14 mouse cellular contexts compared by ENCODE assay signal in the genomic region with DNA sequence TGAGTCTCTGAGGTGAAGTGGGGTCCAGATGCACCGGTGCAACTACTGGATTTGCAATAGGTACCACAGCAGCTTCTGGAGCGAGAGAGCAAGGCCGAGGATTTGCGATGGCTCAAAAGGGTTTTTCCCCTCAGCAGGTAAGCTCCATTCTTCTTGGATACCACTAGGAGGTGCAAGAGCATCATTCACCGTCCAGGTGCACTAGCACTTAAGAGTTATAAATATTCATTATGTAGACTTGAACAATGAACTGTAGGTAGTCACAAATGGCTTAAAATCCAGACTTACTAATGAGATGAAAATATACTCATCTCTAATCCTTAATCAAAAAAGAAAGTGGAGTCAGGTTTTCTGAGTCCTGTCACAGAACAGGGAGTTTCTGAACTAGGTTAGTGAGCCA. TPM values are rescaled to one million over a fixed set of nuclear protein-coding genes. Genes with fewer than 3 reads are reported as not detected.
DNase-seq lines count a peak whose midpoint lies in the region; ATAC-seq and TF ChIP-seq lines count a peak whose summit lies in the region.
"Had no signal": no experiment of that assay in that cellular context is flagged by ENCODE, and none has a peak within 500 bp of the region (broad histone marks: within the 10 kb centered on the region; RNA-seq: fewer than 3 reads in every experiment).

No protein-coding gene starts in this region.

- H3K9me3 ChIP-seq in hindbrain, postnatal 0 days (ENCODE audit: low read length), result no peaks in the 10 kb centered on the region
- H3K9me3 ChIP-seq in hindbrain, embryonic 16.5 days (ENCODE audit: control insufficient read depth, low read length), result no peaks in the 10 kb centered on the region
- H3K9me3 ChIP-seq in midbrain, embryonic 14.5 days (ENCODE audit: control insufficient read depth, low read length), result no peaks in the 10 kb centered on the region
- H3K9me3 ChIP-seq in midbrain, embryonic 13.5 days, result no peaks in the 10 kb centered on the region
- no peaks in the 10 kb centered on the region for H3K9me3 ChIP-seq in stomach, postnatal 0 days (ENCODE audit: control insufficient read depth, low read length)
- H3K9me3 ChIP-seq: embryonic facial prominence, embryonic 12.5 days had no signal

- no peaks in the 10 kb centered on the region for H3K4me1 ChIP-seq in hindbrain, postnatal 0 days (ENCODE audit: insufficient read depth, low read length)
- H3K4me1 ChIP-seq in hindbrain, embryonic 16.5 days (ENCODE audit: control insufficient read depth, insufficient read depth, low read depth, low read length), result no peaks in the 10 kb centered on the region
- no peaks in the 10 kb centered on the region for H3K4me1 ChIP-seq in midbrain, embryonic 14.5 days (ENCODE audit: control insufficient read depth, insufficient read depth, low read length)
- H3K4me1 ChIP-seq in midbrain, embryonic 13.5 days (replicated peaks), result no peaks in the 10 kb centered on the region
- H3K4me1 ChIP-seq in cortical plate, adult 2 months (ENCODE audit: control insufficient read depth, insufficient read depth, low read length), result no peaks in the 10 kb centered on the region
- H3K4me1 ChIP-seq in stomach, postnatal 0 days (replicated peaks; ENCODE audit: control insufficient read depth, insufficient read depth), result no peaks in the 10 kb centered on the region
- H3K4me1 ChIP-seq: embryonic facial prominence, embryonic 12.5 days had no signal

- TF ChIP-seq EP300 in stomach, postnatal 0 days (optimal IDR thresholded peaks at IDR 0.05), result no peak

- peak; percentile 66 for TF ChIP-seq CTCF in hindbrain, postnatal 0 days (IDR thresholded peaks at IDR 0.05; ENCODE audit: low read depth)
- peak; percentile 40; the same call in 1 of the 2 replicates for TF ChIP-seq CTCF in cortical plate, adult 2 months (IDR thresholded peaks at IDR 0.05; ENCODE audit: extremely low read depth, insufficient read depth, low read length)
- TF ChIP-seq CTCF in stomach, postnatal 0 days (IDR thresholded peaks at IDR 0.05; ENCODE audit: low read depth), result peak; percentile 79

- no peak overlapping the region for H3K4me2 ChIP-seq in hindbrain, postnatal 0 days (ENCODE audit: low read depth, low read length)
- H3K4me2 ChIP-seq in hindbrain, embryonic 16.5 days (ENCODE audit: low read length), result no peak overlapping the region
- H3K4me2 ChIP-seq in midbrain, embryonic 14.5 days (ENCODE audit: low read length), result no peak overlapping the region
- no peak overlapping the region for H3K4me2 ChIP-seq in midbrain, embryonic 13.5 days (replicated peaks)
- no peak overlapping the region for H3K4me2 ChIP-seq in stomach, postnatal 0 days (replicated peaks; ENCODE audit: low read depth)
- H3K4me2 ChIP-seq: embryonic facial prominence, embryonic 12.5 days had no signal

- no peaks in the 10 kb centered on the region for H3K27me3 ChIP-seq in hindbrain, postnatal 0 days (ENCODE audit: insufficient read depth, low read length)
- no peaks in the 10 kb centered on the region for H3K27me3 ChIP-seq in hindbrain, embryonic 16.5 days (replicated peaks; ENCODE audit: control insufficient read depth, insufficient read depth, low read length)
- no peaks in the 10 kb centered on the region for H3K27me3 ChIP-seq in midbrain, embryonic 14.5 days (ENCODE audit: control insufficient read depth, insufficient read depth, low read length)
- no peaks in the 10 kb centered on the region for H3K27me3 ChIP-seq in midbrain, embryonic 13.5 days
- H3K27me3 ChIP-seq in stomach, postnatal 0 days (ENCODE audit: control insufficient read depth, insufficient read depth, low read length), result no peaks in the 10 kb centered on the region
- H3K27me3 ChIP-seq: embryonic facial prominence, embryonic 12.5 days had no signal

- 38% methylated on average over 5 of the region's 5 CpGs for WGBS in hindbrain, postnatal 0 days
- WGBS in hindbrain, embryonic 16.5 days, result 31% methylated on average over 5 of the region's 5 CpGs
- WGBS in midbrain, embryonic 14.5 days, result 22% methylated on average over 5 of the region's 5 CpGs
- WGBS in midbrain, embryonic 13.5 days, result 18% methylated on average over 5 of the region's 5 CpGs
- 19% methylated on average over 5 of the region's 5 CpGs for WGBS in stomach, postnatal 0 days

- H3K4me3 ChIP-seq in hindbrain, postnatal 0 days (ENCODE audit: low read length), result no peak overlapping the region
- H3K4me3 ChIP-seq in hindbrain, embryonic 16.5 days (ENCODE audit: low read length), result no peak overlapping the region
- H3K4me3 ChIP-seq in midbrain, embryonic 14.5 days (replicated peaks; ENCODE audit: low read depth, low read length), result no peak overlapping the region
- H3K4me3 ChIP-seq in midbrain, embryonic 13.5 days (replicated peaks), result no peak overlapping the region
- no peak overlapping the region for H3K4me3 ChIP-seq in cortical plate, adult 2 months (ENCODE audit: insufficient read depth, low read length)
- no peak overlapping the region for H3K4me3 ChIP-seq in stomach, postnatal 0 days (ENCODE audit: low read depth, low read length)
- H3K4me3 ChIP-seq: embryonic facial prominence, embryonic 12.5 days had no signal

- no peak overlapping the region for H3K9ac ChIP-seq in hindbrain, postnatal 0 days (replicated peaks; ENCODE audit: low read length)
- no peak overlapping the region for H3K9ac ChIP-seq in hindbrain, embryonic 16.5 days (ENCODE audit: low read depth, low read length)
- no peak overlapping the region for H3K9ac ChIP-seq in midbrain, embryonic 14.5 days (replicated peaks; ENCODE audit: low read length)
- H3K9ac ChIP-seq in midbrain, embryonic 13.5 days (replicated peaks), result no peak overlapping the region
- H3K9ac ChIP-seq in stomach, postnatal 0 days (ENCODE audit: low read length), result no peak overlapping the region
- H3K9ac ChIP-seq: embryonic facial prominence, embryonic 12.5 days had no signal

- peak; percentile 46 for DNase-seq in hindbrain, postnatal 0 days (ENCODE audit: low spot score)
- peak; percentile 33 for DNase-seq in midbrain, embryonic 14.5 days
- peak; percentile 17 for DNase-seq in stomach, postnatal 0 days (ENCODE audit: low spot score)
- DNase-seq in urinary bladder, postnatal 4 days (ENCODE audit: low spot score in 2 of 2), result no peak
- DNase-seq in cerebellum, adult 18-20 months, result no peak
- DNase-seq: gastrocnemius, postnatal 25 days had no signal

- ATAC-seq in hindbrain, postnatal 0 days, result no peak
- no peak for ATAC-seq in hindbrain, embryonic 16.5 days
- no peak for ATAC-seq in midbrain, embryonic 14.5 days (ENCODE audit: low FRiP score, low TSS enrichment)
- no peak for ATAC-seq in midbrain, embryonic 13.5 days
- ATAC-seq in stomach, postnatal 0 days (ENCODE audit: low FRiP score, low TSS enrichment), result no peak
- ATAC-seq: inflammation-experienced regulatory T-cells, adult 6 months had no signal

- H3K27ac ChIP-seq in hindbrain, postnatal 0 days, result no peak overlapping the region
- no peak overlapping the region for H3K27ac ChIP-seq in hindbrain, embryonic 16.5 days (ENCODE audit: low read depth, low read length)
- no peak overlapping the region for H3K27ac ChIP-seq in midbrain, embryonic 14.5 days (replicated peaks; ENCODE audit: low read depth, low read length)
- no peak overlapping the region for H3K27ac ChIP-seq in midbrain, embryonic 13.5 days
- H3K27ac ChIP-seq in cortical plate, adult 2 months (ENCODE audit: insufficient read depth, low read length), result no peak overlapping the region
- H3K27ac ChIP-seq in stomach, postnatal 0 days (replicated peaks), result no peak overlapping the region
- H3K27ac ChIP-seq: embryonic facial prominence, embryonic 12.5 days had no signal

- no peak for TF ChIP-seq POLR2A in cortical plate, adult 2 months (IDR thresholded peaks at IDR 0.05; ENCODE audit: extremely low read depth, insufficient read depth, low read length)

- no peaks in the 10 kb centered on the region for H3K36me3 ChIP-seq in hindbrain, postnatal 0 days (ENCODE audit: insufficient read depth, low read length)
- no peaks in the 10 kb centered on the region for H3K36me3 ChIP-seq in hindbrain, embryonic 16.5 days (ENCODE audit: control insufficient read depth, insufficient read depth, low read length)
- no peaks in the 10 kb centered on the region for H3K36me3 ChIP-seq in midbrain, embryonic 14.5 days (ENCODE audit: control insufficient read depth, insufficient read depth, low read length)
- no peaks in the 10 kb centered on the region for H3K36me3 ChIP-seq in midbrain, embryonic 13.5 days
- no peaks in the 10 kb centered on the region for H3K36me3 ChIP-seq in stomach, postnatal 0 days (ENCODE audit: control insufficient read depth, insufficient read depth, low read length)
- H3K36me3 ChIP-seq: embryonic facial prominence, embryonic 12.5 days had no signal

RNA-seq across cellular contexts. Expression of a gene that starts 8.2 kb away (rescaled TPM):
- not detected in 2 replicates for total RNA-seq in hindbrain, postnatal 0 days (2014; rRNA removed)
- 0.09 and 0.23 TPM in 2 replicates for polyA plus RNA-seq in hindbrain, postnatal 0 days (2015; fragmentation: Nextera tagmentation; extraction: Ambion mirVana)
- polyA plus RNA-seq in hindbrain, embryonic 16.5 days (2015; fragmentation: Nextera tagmentation; extraction: Ambion mirVana), result 0.14 and 0.24 TPM in 2 replicates
- 0.36 TPM in 1 of 2 replicates, not detected in the other for polyA plus RNA-seq in midbrain, embryonic 14.5 days (2014; fragmentation: Nextera tagmentation; extraction: Ambion mirVana)
- polyA plus RNA-seq in midbrain, embryonic 13.5 days (2015; fragmentation: Nextera tagmentation; extraction: Ambion mirVana), result 0.09 TPM in 1 of 2 replicates, not detected in the other
- polyA plus RNA-seq in cortical plate, adult 2 months (2012; rRNA removed), result 0.04 and 0.08 TPM in 2 replicates
- polyA plus RNA-seq in stomach, postnatal 0 days (2015; fragmentation: Nextera tagmentation; extraction: Ambion mirVana), result 0.04 TPM in 1 of 2 replicates, not detected in the other
- total RNA-seq: gastrocnemius, postnatal 25 days; left cerebral cortex, postnatal 36 days; megakaryocyte-erythroid progenitor cell, adult 5-6 weeks; neutrophil, adult 5-6 weeks had no signal
- polyA plus RNA-seq: inflammation-experienced regulatory T-cells, adult 6 months had no signal

RNA-seq across cellular contexts. Expression of a gene that starts 27.2 kb away (rescaled TPM):
- total RNA-seq in hindbrain, postnatal 0 days (2014; rRNA removed), result 8.5 and 11.3 TPM in 2 replicates
- polyA plus RNA-seq in hindbrain, postnatal 0 days (2015; fragmentation: Nextera tagmentation; extraction: Ambion mirVana), result 10.8 and 11.3 TPM in 2 replicates
- 14.1 and 14.3 TPM in 2 replicates for polyA plus RNA-seq in hindbrain, embryonic 16.5 days (2015; fragmentation: Nextera tagmentation; extraction: Ambion mirVana)
- 9.8 and 11.1 TPM in 2 replicates for polyA plus RNA-seq in midbrain, embryonic 14.5 days (2014; fragmentation: Nextera tagmentation; extraction: Ambion mirVana)
- 8.8 and 9.3 TPM in 2 replicates for polyA plus RNA-seq in midbrain, embryonic 13.5 days (2015; fragmentation: Nextera tagmentation; extraction: Ambion mirVana)
- polyA plus RNA-seq in cortical plate, adult 2 months (2012; rRNA removed), result 10.3 and 12.6 TPM in 2 replicates
- 12.3 and 12.9 TPM in 2 replicates for polyA plus RNA-seq in stomach, postnatal 0 days (2015; fragmentation: Nextera tagmentation; extraction: Ambion mirVana)

RNA-seq across cellular contexts. Expression of a gene that starts 29.0 kb away (rescaled TPM):
- total RNA-seq in hindbrain, postnatal 0 days (2014; rRNA removed), result 7.3 and 8.3 TPM in 2 replicates
- polyA plus RNA-seq in hindbrain, postnatal 0 days (2015; fragmentation: Nextera tagmentation; extraction: Ambion mirVana), result 3.2 TPM in 2 replicates
- polyA plus RNA-seq in hindbrain, embryonic 16.5 days (2015; fragmentation: Nextera tagmentation; extraction: Ambion mirVana), result 6.0 and 6.8 TPM in 2 replicates
- 2.5 TPM in 2 replicates for polyA plus RNA-seq in midbrain, embryonic 14.5 days (2014; fragmentation: Nextera tagmentation; extraction: Ambion mirVana)
- 1.2 and 1.3 TPM in 2 replicates for polyA plus RNA-seq in midbrain, embryonic 13.5 days (2015; fragmentation: Nextera tagmentation; extraction: Ambion mirVana)
- polyA plus RNA-seq in cortical plate, adult 2 months (2012; rRNA removed), result 0.84 and 1.1 TPM in 2 replicates
- 0.02 and 0.04 TPM in 2 replicates for polyA plus RNA-seq in stomach, postnatal 0 days (2015; fragmentation: Nextera tagmentation; extraction: Ambion mirVana)
- total RNA-seq: gastrocnemius, postnatal 25 days; megakaryocyte-erythroid progenitor cell, adult 5-6 weeks; neutrophil, adult 5-6 weeks had no signal

RNA-seq across cellular contexts. Expression of a gene that starts 55.8 kb away (rescaled TPM):
- 7.9 and 11.6 TPM in 2 replicates for total RNA-seq in hindbrain, postnatal 0 days (2014; rRNA removed)
- polyA plus RNA-seq in hindbrain, postnatal 0 days (2015; fragmentation: Nextera tagmentation; extraction: Ambion mirVana), result 1.1 and 1.3 TPM in 2 replicates
- polyA plus RNA-seq in hindbrain, embryonic 16.5 days (2015; fragmentation: Nextera tagmentation; extraction: Ambion mirVana), result 1.6 and 2.3 TPM in 2 replicates
- polyA plus RNA-seq in midbrain, embryonic 14.5 days (2014; fragmentation: Nextera tagmentation; extraction: Ambion mirVana), result 0.70 and 2.8 TPM in 2 replicates
- 1.4 and 1.5 TPM in 2 replicates for polyA plus RNA-seq in midbrain, embryonic 13.5 days (2015; fragmentation: Nextera tagmentation; extraction: Ambion mirVana)
- polyA plus RNA-seq in cortical plate, adult 2 months (2012; rRNA removed), result 0.10 and 0.15 TPM in 2 replicates
- polyA plus RNA-seq in stomach, postnatal 0 days (2015; fragmentation: Nextera tagmentation; extraction: Ambion mirVana), result 0.62 and 1.0 TPM in 2 replicates
- total RNA-seq: neutrophil, adult 5-6 weeks had no signal
- polyA plus RNA-seq: inflammation-experienced regulatory T-cells, adult 6 months had no signal

RNA-seq across cellular contexts. Expression of a gene that starts 56.6 kb away (rescaled TPM):
- total RNA-seq in hindbrain, postnatal 0 days (2014; rRNA removed), result 1.4 and 1.6 TPM in 2 replicates
- polyA plus RNA-seq in hindbrain, postnatal 0 days (2015; fragmentation: Nextera tagmentation; extraction: Ambion mirVana), result 1.4 and 1.6 TPM in 2 replicates
- polyA plus RNA-seq in hindbrain, embryonic 16.5 days (2015; fragmentation: Nextera tagmentation; extraction: Ambion mirVana), result 1.7 and 8.2 TPM in 2 replicates
- polyA plus RNA-seq in midbrain, embryonic 14.5 days (2014; fragmentation: Nextera tagmentation; extraction: Ambion mirVana), result 0.42 and 0.88 TPM in 2 replicates
- polyA plus RNA-seq in midbrain, embryonic 13.5 days (2015; fragmentation: Nextera tagmentation; extraction: Ambion mirVana), result 0.30 and 0.52 TPM in 2 replicates
- polyA plus RNA-seq in cortical plate, adult 2 months (2012; rRNA removed), result 0.08 and 0.13 TPM in 2 replicates
- 16.8 and 22.2 TPM in 2 replicates for polyA plus RNA-seq in stomach, postnatal 0 days (2015; fragmentation: Nextera tagmentation; extraction: Ambion mirVana)
- total RNA-seq: left cerebral cortex, postnatal 36 days; megakaryocyte-erythroid progenitor cell, adult 5-6 weeks; neutrophil, adult 5-6 weeks had no signal

Comparison
In these comparisons a context has a peak if more than half of its experiments do, and no peak if none do; other contexts are left out.
1. DNase-seq: peak in hindbrain, postnatal 0 days (single experiment), midbrain, embryonic 14.5 days (single experiment) and stomach, postnatal 0 days (single experiment); none in urinary bladder, postnatal 4 days (0 of 2) and cerebellum, adult 18-20 months (0 of 2).
2. Peak in every context shown above with its lines, with median percentiles within 50 percentile points of each other: CTCF ChIP-seq.